Mouse (Mus musculus) embryonic facial prominence, embryonic 13.5 days (tissue): Measurements from ENCODE around the gene 2310022A10Rik. TPM values are rescaled to one million over a fixed set of nuclear protein-coding genes. Genes with fewer than 3 reads are reported as not detected.

ENCODE experiments used
- ATAC-seq: fragments of 200-750 bp; cut with Nextera tagmentation; 2 replicates; pipeline ENCODE4 v1.8.0; 2017; ENCODE audit warnings: low read depth; ENCODE audit not compliant: insufficient number of reproducible peaks, insufficient read depth, low FRiP score, low TSS enrichment
- H3K27ac ChIP-seq: fragments of 300-500 bp; sonication (generic); 2 replicates; pipeline ENCODE4 v1.5.1; 2015; ENCODE audit warnings: moderate library complexity, mild to moderate bottlenecking, inconsistent platforms
- H3K27me3 ChIP-seq: fragments of 300-500 bp; sonication (generic); 2 replicates; pipeline ENCODE4 v1.6.1; 2015; ENCODE audit warnings: mild to moderate bottlenecking, inconsistent platforms
- H3K36me3 ChIP-seq: fragments of 300-500 bp; sonication (generic); 2 replicates; pipeline ENCODE4 v1.6.1; 2015; ENCODE audit warnings: mild to moderate bottlenecking, inconsistent platforms
- H3K4me1 ChIP-seq: fragments of 300-500 bp; sonication (generic); 2 replicates; pipeline ENCODE4 v1.6.1; 2015; ENCODE audit warnings: inconsistent platforms
- H3K4me2 ChIP-seq: fragments of 300-500 bp; sonication (generic); 2 replicates; pipeline ENCODE4 v1.6.1; 2015; ENCODE audit warnings: moderate library complexity, mild to moderate bottlenecking, inconsistent platforms
- H3K4me3 ChIP-seq: fragments of 300-500 bp; sonication (generic); 2 replicates; pipeline ENCODE4 v1.5.1; 2015; ENCODE audit warnings: mild to moderate bottlenecking, inconsistent platforms
- H3K9ac ChIP-seq: fragments of 300-500 bp; sonication (generic); 2 replicates; pipeline ENCODE4 v1.6.1; 2015; ENCODE audit warnings: mild to moderate bottlenecking, inconsistent platforms
- H3K9me3 ChIP-seq: fragments of 300-500 bp; sonication (generic); 2 replicates; pipeline ENCODE4 v1.6.1; 2016; ENCODE audit warnings: inconsistent platforms
- WGBS: fragments of 180-500 bp; shearing (Covaris S2); methylation state at CpG from one replicate; pipeline ENCODE4 v1.1.7; 2015; ENCODE audit warnings: mixed read lengths; 5-methylcytosine and 5-hydroxymethylcytosine counted together
- polyA plus RNA-seq: library from polyadenylated mRNA; unstranded; fragments of >200 nt; fragmentation: Nextera tagmentation; extraction: Ambion mirVana; gene quantifications from 2 replicates; pipeline ENCODE4 v1.2.1, GENCODE M21; 2015

The 2310022A10Rik gene
- polyA plus RNA-seq, 1 experiment from 2014 or later = 31.3 TPM

- Histone ChIP-seq H3K4me2 (peak overlapping the region; percentile 62), H3K27ac (peak overlapping the region; percentile 99), H3K4me1 (peaks cover 24% of the 10 kb centered on the region), H3K9ac (peak overlapping the region; percentile 92), H3K9me3 (no peaks in the 10 kb centered on the region), H3K36me3 (peaks cover 12% of the 10 kb centered on the region), H3K27me3 (no peaks in the 10 kb centered on the region), H3K4me3 (peak overlapping the region; percentile 66)
- peak; percentile 34 for ATAC-seq
- 2% methylated on average over 17 of the region's 17 CpGs for WGBS
Observed at GRCm38 (mm10) chr7:27592217-27592929, 39.3 kb downstream of the 2310022A10Rik start.

- Histone ChIP-seq H3K9me3 (no peaks in the 10 kb centered on the region), H3K27me3 (no peaks in the 10 kb centered on the region), H3K9ac (peak overlapping the region; percentile 92), H3K36me3 (peaks cover 12% of the 10 kb centered on the region), H3K4me3 (peak overlapping the region; percentile 66), H3K4me1 (peaks cover 31% of the 10 kb centered on the region), H3K4me2 (peak overlapping the region; percentile 62), H3K27ac (peak overlapping the region; percentile 99)
- WGBS = 70% methylated on average over 12 of the region's 12 CpGs
- ATAC-seq = no peak
Observed at GRCm38 (mm10) chr7:27592934-27593645, 40.1 kb downstream of the 2310022A10Rik start.

- no peak overlapping the region for H3K4me2 ChIP-seq
- ATAC-seq = no peak
- H3K9ac ChIP-seq = peak overlapping the region; percentile 51; the same call in 1 of the 2 replicates
- no peaks in the 10 kb centered on the region for H3K9me3 ChIP-seq
- H3K4me1 ChIP-seq = peaks cover 47% of the 10 kb centered on the region
- H3K36me3 ChIP-seq = peaks cover 12% of the 10 kb centered on the region
- 65% methylated on average over 10 of the region's 10 CpGs for WGBS
- no peak overlapping the region for H3K4me3 ChIP-seq
- H3K27me3 ChIP-seq = no peaks in the 10 kb centered on the region
- peak overlapping the region; percentile 80 for H3K27ac ChIP-seq
Observed at GRCm38 (mm10) chr7:27596586-27597503, 43.8 kb downstream of the 2310022A10Rik start.

- no peak overlapping the region for H3K27ac ChIP-seq
- peaks cover 12% of the 10 kb centered on the region for H3K36me3 ChIP-seq
- no peaks in the 10 kb centered on the region for H3K27me3 ChIP-seq
- 70% methylated on average over 7 of the region's 7 CpGs for WGBS
- no peak overlapping the region for H3K4me2 ChIP-seq
- H3K4me3 ChIP-seq = no peak overlapping the region
- H3K9me3 ChIP-seq = no peaks in the 10 kb centered on the region
- H3K9ac ChIP-seq = 0 out of 2 replicates have a peak overlapping the region, but pooled peaks have one; percentile 51
- H3K4me1 ChIP-seq = peaks cover 54% of the 10 kb centered on the region
- no peak for ATAC-seq
Observed at GRCm38 (mm10) chr7:27598053-27598452, 45.0 kb downstream of the 2310022A10Rik start.

- Histone ChIP-seq H3K9me3 (no peaks in the 10 kb centered on the region), H3K36me3 (peaks cover 5% of the 10 kb centered on the region; the same call in 1 of the 2 replicates), H3K4me1 (peaks cover 58% of the 10 kb centered on the region), H3K27ac (no peak overlapping the region), H3K9ac (no peak overlapping the region), H3K4me3 (no peak overlapping the region), H3K27me3 (no peaks in the 10 kb centered on the region), H3K4me2 (no peak overlapping the region)
- 69% methylated on average over 4 of the region's 4 CpGs for WGBS
- no peak for ATAC-seq
Observed at GRCm38 (mm10) chr7:27601628-27602027, 48.6 kb downstream of the 2310022A10Rik start.

- no peaks in the 10 kb centered on the region for H3K9me3 ChIP-seq
- ATAC-seq = no peak
- no peak overlapping the region for H3K9ac ChIP-seq
- no peak overlapping the region for H3K4me2 ChIP-seq
- 0 out of 2 replicates have a peak overlapping the region, but pooled peaks have one; percentile 16 for H3K27ac ChIP-seq
- H3K36me3 ChIP-seq = peaks cover 5% of the 10 kb centered on the region; the same call in 1 of the 2 replicates
- WGBS = 83% methylated on average over 2 of the region's 2 CpGs
- H3K27me3 ChIP-seq = no peaks in the 10 kb centered on the region
- no peak overlapping the region for H3K4me3 ChIP-seq
- peaks cover 56% of the 10 kb centered on the region for H3K4me1 ChIP-seq
Observed at GRCm38 (mm10) chr7:27602161-27602560, 49.1 kb downstream of the 2310022A10Rik start.

- H3K4me1 ChIP-seq = peaks cover 54% of the 10 kb centered on the region
- no peak overlapping the region for H3K9ac ChIP-seq
- no peak overlapping the region for H3K27ac ChIP-seq
- 79% methylated on average over 7 of the region's 7 CpGs for WGBS
- no peak overlapping the region for H3K4me2 ChIP-seq
- H3K36me3 ChIP-seq = peaks cover 11% of the 10 kb centered on the region
- ATAC-seq = no peak
- no peaks in the 10 kb centered on the region for H3K27me3 ChIP-seq
- no peak overlapping the region for H3K4me3 ChIP-seq
- no peaks in the 10 kb centered on the region for H3K9me3 ChIP-seq
Observed at GRCm38 (mm10) chr7:27602835-27603234, 49.8 kb downstream of the 2310022A10Rik start.

GRCm38 (mm10) chr7:27604661-27605348, 51.8 kb downstream of the 2310022A10Rik start:
- 64% methylated on average over 5 of the region's 5 CpGs for WGBS
- 0 out of 2 replicates have a peak overlapping the region, but pooled peaks have one; percentile 44 for H3K9ac ChIP-seq
- peaks cover 31% of the 10 kb centered on the region for H3K36me3 ChIP-seq
- H3K4me1 ChIP-seq = peaks cover 49% of the 10 kb centered on the region
- no peaks in the 10 kb centered on the region for H3K27me3 ChIP-seq
- H3K4me3 ChIP-seq = no peak overlapping the region
- no peak overlapping the region for H3K27ac ChIP-seq
- no peak overlapping the region for H3K4me2 ChIP-seq
- H3K9me3 ChIP-seq = no peaks in the 10 kb centered on the region
- ATAC-seq = no peak

- Histone ChIP-seq H3K4me1 (peaks cover 46% of the 10 kb centered on the region), H3K9me3 (no peaks in the 10 kb centered on the region), H3K4me2 (no peak overlapping the region), H3K9ac (0 out of 2 replicates have a peak overlapping the region, but pooled peaks have one; percentile 44), H3K36me3 (peaks cover 39% of the 10 kb centered on the region), H3K4me3 (no peak overlapping the region), H3K27me3 (no peaks in the 10 kb centered on the region), H3K27ac (no peak overlapping the region; the same call in 1 of the 2 replicates)
- 80% methylated on average over 9 of the region's 9 CpGs for WGBS
- no peak for ATAC-seq
Observed at GRCm38 (mm10) chr7:27605499-27606285, 52.7 kb downstream of the 2310022A10Rik start.
